Mouse (Mus musculus) cerebellum, adult 9-11 months (tissue): Measurements from ENCODE around the gene Osgin1.
A peak's percentile ranks its signal among the peaks of the same experiment; 100 is the strongest.

Experiments used
- DNase-seq: peaks from one replicate; pipeline ENCODE4 v3.0.0; 2022

Gene Osgin1

GRCm38 (mm10) chr8:119433582-119434174 is at the start of gene Osgin1:
TSS of gene Osgin1 (plus strand) at chr8:119434124.
- no peak for DNase-seq

- peak; percentile 48 for DNase-seq
These were observed 49.4 kb upstream of the Osgin1 start for GRCm38 (mm10) chr8:119384478-119384877.

- DNase-seq: no peak
These were observed 48.1 kb upstream of the Osgin1 start for GRCm38 (mm10) chr8:119385854-119386253.

- DNase-seq: no peak
These were observed 46.9 kb upstream of the Osgin1 start for GRCm38 (mm10) chr8:119386988-119387387.

GRCm38 (mm10) chr8:119394097-119394496 is 39.8 kb upstream of the Osgin1 start:
- DNase-seq: no peak

- DNase-seq: peak; percentile 94
These were observed 39.3 kb upstream of the Osgin1 start, which contains the start of gene Mlycd for GRCm38 (mm10) chr8:119394524-119395026. TSS of gene Mlycd (plus strand) at chr8:119394878.

GRCm38 (mm10) chr8:119395072-119395950 is 38.6 kb upstream of the Osgin1 start:
- DNase-seq: peak; percentile 37

- no peak for DNase-seq
These were observed 35.4 kb upstream of the Osgin1 start for GRCm38 (mm10) chr8:119398558-119398957.

GRCm38 (mm10) chr8:119399255-119399654 is 34.7 kb upstream of the Osgin1 start:
- no peak for DNase-seq

GRCm38 (mm10) chr8:119400122-119400671 is 33.7 kb upstream of the Osgin1 start:
- DNase-seq: no peak

- DNase-seq: no peak
These were observed 33.0 kb upstream of the Osgin1 start for GRCm38 (mm10) chr8:119400904-119401303.

- no peak for DNase-seq
These were observed 30.0 kb upstream of the Osgin1 start for GRCm38 (mm10) chr8:119403912-119404311.

- no peak for DNase-seq
These were observed 29.3 kb upstream of the Osgin1 start for GRCm38 (mm10) chr8:119404648-119405047.

- DNase-seq: no peak
These were observed 25.6 kb upstream of the Osgin1 start for GRCm38 (mm10) chr8:119408311-119408710.

GRCm38 (mm10) chr8:119412037-119412734 is 21.7 kb upstream of the Osgin1 start:
- no peak for DNase-seq

- peak; percentile 67 for DNase-seq
These were observed 21.0 kb upstream of the Osgin1 start for GRCm38 (mm10) chr8:119412735-119413498.

- no peak for DNase-seq
These were observed 20.3 kb upstream of the Osgin1 start for GRCm38 (mm10) chr8:119413605-119414004.

- no peak for DNase-seq
These were observed 13.6 kb upstream of the Osgin1 start for GRCm38 (mm10) chr8:119420318-119420717.

GRCm38 (mm10) chr8:119421603-119422122 is 12.3 kb upstream of the Osgin1 start:
- DNase-seq: no peak

GRCm38 (mm10) chr8:119422123-119422711 is 11.7 kb upstream of the Osgin1 start:
- DNase-seq: no peak

- no peak for DNase-seq
These were observed 10.2 kb upstream of the Osgin1 start for GRCm38 (mm10) chr8:119423631-119424141.
